Mouse (Mus musculus): ENCODE data around the gene Rgs6.

Gene Rgs6

DNA sequence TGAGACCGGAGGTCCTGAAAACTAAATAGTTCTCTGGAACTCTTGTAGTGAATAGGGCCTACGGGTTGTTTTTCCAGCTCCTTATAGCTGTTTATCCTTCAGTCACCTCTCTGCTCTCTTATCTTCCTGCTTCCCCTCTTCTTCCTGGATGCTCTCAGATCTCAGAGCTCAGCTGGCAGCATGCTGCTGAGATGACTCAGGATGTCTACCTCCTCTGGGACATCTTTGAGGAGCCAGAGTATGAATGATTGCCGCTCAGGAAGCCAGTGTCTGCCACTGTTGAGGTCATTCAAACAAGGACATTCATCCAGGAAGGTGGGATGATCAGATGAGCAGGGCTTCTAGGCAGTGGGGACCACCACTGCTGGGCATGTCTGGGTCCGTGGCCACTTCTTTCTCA lies 498.9 kb downstream of the Rgs6 start:
- DNase-seq (ENCODE audit: low spot score): no peak

- no peak for DNase-seq (ENCODE audit: low spot score)
These were observed 499.5 kb downstream of the Rgs6 start for GRCm38 (mm10) chr12:83087555-83087954.

DNA sequence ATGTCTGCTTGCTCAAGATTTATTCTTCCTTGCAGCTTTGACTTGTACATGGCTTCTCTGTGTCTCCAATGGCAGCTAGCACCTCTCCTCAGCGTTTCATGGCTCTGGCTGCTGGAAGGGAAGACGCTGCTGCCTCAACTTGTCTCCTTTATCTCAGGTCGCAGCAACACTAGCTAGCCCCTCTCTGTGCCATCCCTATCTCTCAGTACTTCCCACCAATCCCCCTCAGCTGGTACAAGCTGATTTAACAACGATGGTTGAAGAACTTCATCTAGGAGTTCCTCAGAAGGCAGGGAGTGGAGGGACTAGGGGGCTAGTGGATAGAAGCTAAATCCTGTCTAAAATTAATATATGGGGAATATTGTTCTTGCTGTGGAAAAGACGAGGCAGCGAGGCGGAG lies 503.9 kb downstream of the Rgs6 start:
- DNase-seq (ENCODE audit: low spot score): no peak

- no peak for DNase-seq (ENCODE audit: low spot score)
These were observed 509.7 kb downstream of the Rgs6 start for GRCm38 (mm10) chr12:83097787-83098186.

GRCm38 (mm10) chr12:83098646-83099371 lies 510.7 kb downstream of the Rgs6 start:
- DNase-seq (ENCODE audit: low spot score): no peak

- no peak for DNase-seq (ENCODE audit: low spot score)
These were observed 511.8 kb downstream of the Rgs6 start for GRCm38 (mm10) chr12:83099920-83100319.

DNA sequence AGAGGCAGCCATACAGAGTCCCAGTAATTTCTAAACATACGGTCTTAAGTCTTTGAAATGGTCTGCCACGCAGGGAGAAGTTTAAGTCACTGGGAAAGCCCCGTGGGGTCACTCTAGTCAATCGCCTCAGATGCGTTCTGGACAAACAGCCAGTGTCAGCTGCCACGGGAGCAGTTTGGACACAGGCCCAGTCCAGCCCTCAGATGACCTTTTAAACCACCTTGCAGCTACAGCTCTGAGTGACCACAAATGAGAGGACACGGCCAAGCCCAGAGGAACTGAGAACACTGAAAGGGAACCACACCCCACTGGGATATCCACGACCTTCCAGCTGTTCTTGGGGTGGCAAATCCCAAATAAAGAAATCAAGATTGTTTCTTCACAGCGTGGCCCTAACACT lies 512.3 kb downstream of the Rgs6 start:
- DNase-seq (ENCODE audit: low spot score): no peak

GRCm38 (mm10) chr12:83100848-83101247 lies 512.8 kb downstream of the Rgs6 start:
- DNase-seq (ENCODE audit: low spot score): no peak

DNA sequence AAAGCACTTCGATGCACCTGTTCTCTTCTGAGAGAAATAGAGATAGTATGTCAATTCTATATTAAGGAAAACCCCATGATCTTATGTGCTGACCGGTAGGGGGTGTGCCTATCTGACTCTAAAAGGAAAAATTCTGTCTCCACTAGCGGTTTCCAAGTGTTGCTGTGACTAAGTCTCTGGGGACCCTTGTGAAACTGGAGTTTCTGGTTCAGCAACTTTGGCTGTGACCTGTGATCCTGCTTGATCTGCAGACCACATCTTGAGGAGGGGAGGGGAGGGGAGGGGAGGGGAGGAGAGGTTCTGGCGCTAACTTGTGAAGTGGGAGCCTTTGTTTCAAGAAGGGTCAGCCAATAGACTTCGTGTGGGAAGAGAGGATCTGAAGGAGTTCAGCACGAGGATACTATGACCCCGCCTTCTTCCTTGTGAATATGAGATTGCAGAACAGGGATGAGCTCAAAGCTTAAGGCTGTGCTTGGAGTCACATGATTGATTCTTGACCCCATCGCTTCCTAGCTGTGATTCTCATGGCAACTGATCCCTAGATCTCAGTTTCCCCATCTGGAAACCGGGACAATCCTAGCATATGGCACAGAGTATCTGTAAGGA lies 517.5 kb downstream of the Rgs6 start:
- no peak for DNase-seq (ENCODE audit: low spot score)

- no peak for DNase-seq (ENCODE audit: low spot score)
These were observed 518.0 kb downstream of the Rgs6 start for GRCm38 (mm10) chr12:83106120-83106517.

GRCm38 (mm10) chr12:83109486-83109885 lies 521.4 kb downstream of the Rgs6 start:
- DNase-seq (ENCODE audit: low spot score): no peak

GRCm38 (mm10) chr12:83109891-83110630 lies 522.0 kb downstream of the Rgs6 start:
- DNase-seq (ENCODE audit: low spot score): no peak

- no peak for DNase-seq (ENCODE audit: low spot score)
These were observed 522.6 kb downstream of the Rgs6 start for GRCm38 (mm10) chr12:83110711-83111110.

DNA sequence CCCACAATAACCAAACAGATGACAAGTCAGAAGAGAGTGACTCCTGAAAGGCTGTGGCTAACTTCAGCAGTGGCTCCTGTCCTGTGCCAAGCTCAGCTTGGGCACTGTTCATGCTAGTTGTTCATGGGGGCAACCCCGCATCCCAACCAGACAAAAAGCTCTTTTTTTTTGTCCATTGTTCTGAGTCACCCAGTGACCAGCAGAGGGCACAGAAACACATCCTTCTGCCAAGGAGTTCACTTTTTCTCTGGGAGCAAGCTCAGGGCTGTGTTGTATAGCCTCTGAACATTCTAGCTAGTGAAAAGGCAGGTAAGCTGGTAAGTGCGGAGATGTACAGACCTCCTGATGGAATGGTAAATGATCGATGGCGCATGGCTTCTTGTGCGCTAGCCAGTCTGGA lies 524.2 kb downstream of the Rgs6 start:
- no peak for DNase-seq (ENCODE audit: low spot score)

DNA sequence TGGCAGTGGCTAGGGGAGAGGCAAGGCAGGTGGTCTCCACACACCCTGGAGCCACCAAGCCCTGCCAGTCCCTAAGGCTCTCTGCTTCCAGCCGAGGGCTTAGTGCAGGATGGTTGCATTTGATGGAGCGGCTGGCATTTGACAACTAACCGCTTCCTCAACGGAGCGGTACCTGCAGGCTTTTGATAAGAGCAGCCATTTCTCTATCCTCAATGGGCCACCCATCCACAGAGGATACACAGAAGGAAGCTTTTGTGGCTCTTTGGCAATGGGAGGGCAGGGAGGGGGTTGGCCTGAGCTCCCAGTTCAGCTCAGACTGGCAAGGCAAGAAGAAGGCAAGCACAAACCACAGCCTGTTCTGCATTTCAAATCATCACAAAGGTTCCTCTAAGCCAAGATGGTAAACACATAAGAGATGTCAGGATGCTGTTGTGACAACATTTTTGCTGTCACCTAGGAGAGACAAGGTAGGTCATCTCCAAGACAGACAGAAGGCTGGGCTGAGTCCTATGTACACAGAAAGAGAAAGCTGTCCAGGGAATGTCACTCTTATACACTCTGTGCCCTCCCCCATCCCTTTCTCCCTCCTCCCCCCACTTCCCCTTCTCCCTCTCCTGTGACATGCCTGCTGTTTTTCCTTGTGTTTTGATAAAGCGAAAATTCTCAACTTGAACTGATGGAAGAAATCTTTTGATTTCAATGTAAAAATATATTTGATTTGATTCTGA lies 525.0 kb downstream of the Rgs6 start:
- DNase-seq (ENCODE audit: low spot score): no peak

DNA sequence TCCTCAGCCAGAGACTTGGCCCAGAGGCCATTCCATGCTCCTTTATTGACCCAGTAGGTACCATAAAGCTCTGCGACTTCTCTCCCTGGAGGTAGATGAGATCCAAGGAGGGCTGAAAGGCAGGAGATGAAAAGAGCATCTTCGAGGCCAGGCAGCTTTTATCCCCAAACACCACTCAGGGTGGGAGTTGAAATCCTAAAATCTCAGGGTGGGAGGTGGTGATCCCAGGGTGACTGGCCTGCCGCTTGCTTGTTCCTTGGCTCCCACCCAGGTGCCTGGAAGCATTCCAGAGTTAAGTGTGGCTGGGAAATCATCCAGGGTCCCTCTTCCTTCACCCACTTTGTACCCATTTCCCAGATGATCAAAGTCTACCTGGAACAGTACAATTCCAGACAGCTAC lies 525.9 kb downstream of the Rgs6 start:
- no peak for DNase-seq (ENCODE audit: low spot score)

GRCm38 (mm10) chr12:83114396-83115053 lies 526.4 kb downstream of the Rgs6 start:
- DNase-seq (ENCODE audit: low spot score): peak; percentile 45

DNA sequence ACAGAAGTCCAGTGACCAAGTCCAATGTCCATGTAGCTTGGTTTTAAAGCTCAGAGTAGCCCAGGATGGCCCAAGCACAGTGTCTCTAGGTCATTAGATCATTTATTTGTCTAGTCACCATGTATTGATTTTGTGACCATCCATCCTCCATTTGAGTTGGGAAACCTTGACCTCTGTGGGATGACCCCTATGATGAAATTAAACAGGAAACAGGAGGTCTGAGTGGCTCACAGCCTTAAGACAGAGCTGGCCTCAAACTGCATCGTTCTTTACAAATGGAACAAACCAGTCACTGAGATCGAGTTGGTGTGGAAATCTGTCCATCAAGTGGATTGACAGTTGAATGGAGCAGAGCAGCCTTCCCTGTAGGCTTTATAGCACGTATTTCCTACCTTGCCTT lies 536.0 kb downstream of the Rgs6 start:
- DNase-seq (ENCODE audit: low spot score): no peak

DNA sequence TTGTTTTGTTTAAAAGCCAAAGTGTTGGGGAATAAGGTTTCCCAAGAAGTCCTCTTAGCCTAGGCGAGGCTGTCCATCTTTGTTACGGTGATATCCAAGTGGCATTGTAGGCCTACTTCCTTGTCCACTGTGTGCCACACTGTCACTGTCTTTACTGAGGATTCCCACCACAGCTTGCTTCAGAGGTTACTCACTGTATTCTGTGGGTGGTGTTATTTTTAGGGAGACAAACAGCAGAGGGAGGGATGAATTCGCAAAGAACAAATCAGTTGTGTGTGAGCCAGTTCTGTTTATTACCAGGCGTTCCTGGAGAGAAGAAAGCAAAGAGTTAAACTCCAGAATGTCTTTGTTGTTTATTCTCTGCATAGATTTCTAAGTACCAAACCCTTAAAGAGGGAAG lies 537.2 kb downstream of the Rgs6 start:
- no peak for DNase-seq (ENCODE audit: low spot score)

DNA sequence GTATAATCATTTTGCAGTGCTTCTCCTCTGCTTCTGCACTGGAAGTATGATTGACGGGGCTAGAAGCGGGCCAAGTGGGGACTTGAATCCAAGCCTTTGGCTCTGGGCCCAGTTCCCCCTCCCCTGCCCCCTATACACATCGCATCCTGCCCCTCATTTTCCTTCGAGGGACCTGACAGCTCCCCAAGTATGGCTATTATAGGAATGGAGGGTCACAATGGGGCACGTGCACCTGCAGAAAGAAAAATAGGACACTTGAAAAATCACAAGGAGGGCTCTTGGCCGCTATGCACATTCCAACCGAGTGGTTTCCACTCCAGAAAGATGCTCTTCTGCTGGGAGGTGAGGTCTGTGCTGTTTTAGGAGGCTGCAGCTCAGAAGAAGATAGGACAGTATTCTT lies 538.8 kb downstream of the Rgs6 start:
- DNase-seq (ENCODE audit: low spot score): no peak

- DNase-seq (ENCODE audit: low spot score): no peak
These were observed 539.9 kb downstream of the Rgs6 start for GRCm38 (mm10) chr12:83127955-83128354.

DNA sequence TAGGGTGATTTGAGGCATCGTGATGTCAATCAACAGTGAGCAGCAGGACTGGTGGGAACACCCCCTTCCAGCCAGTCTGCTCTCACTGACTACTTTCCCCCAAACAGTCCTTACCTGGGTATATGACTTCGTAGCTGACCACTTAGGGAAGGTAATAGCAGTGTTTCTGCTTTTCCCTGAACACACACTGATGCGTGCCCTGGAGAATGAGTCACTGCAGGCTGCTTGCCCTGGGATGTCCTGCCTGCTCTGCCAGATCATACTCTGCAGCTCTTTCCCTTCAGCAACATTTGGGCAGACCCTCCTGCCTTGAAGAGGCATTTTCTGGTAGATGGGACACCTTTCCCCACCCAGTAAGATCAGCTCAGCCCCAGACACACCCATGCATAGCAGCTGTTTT lies 540.5 kb downstream of the Rgs6 start:
- no peak for DNase-seq (ENCODE audit: low spot score)
